Mouse (Mus musculus) urinary bladder, adult 18-20 months (tissue): ENCODE results near the gene Serpinb6e.

Experiments
- DNase-seq, 2 experiments: peaks; one replicate each; pipeline ENCODE4 v3.0.0; 2022; ENCODE audit warnings: low spot score in 2 of 2, mixed read lengths in 2 of 2

Serpinb6e gene

GRCm38 (mm10) chr13:33843308-33843707, at the start of gene Serpinb6e:
Gene Serpinb6e (minus strand): TSS chr13:33843408.
- DNase-seq, result no peak

- DNase-seq, result no peak
Measured at GRCm38 (mm10) chr13:33830751-33831150, 12.5 kb downstream of the Serpinb6e start.

- no peak for DNase-seq
Measured at GRCm38 (mm10) chr13:33823421-33823820, 19.8 kb downstream of the Serpinb6e start.

GRCm38 (mm10) chr13:33821490-33822143, 21.6 kb downstream of the Serpinb6e start:
- no peak for DNase-seq
